Mouse (Mus musculus): ENCODE measurements around the gene Sqstm1. TPM values are rescaled to one million over a fixed set of nuclear protein-coding genes. Genes with fewer than 3 reads are reported as not detected.

Gene Sqstm1
- polyA plus RNA-seq, 1 experiment from 2014 or later: 165 TPM

- no peaks in the 10 kb centered on the region for H3K36me3 ChIP-seq
- no peak overlapping the region for H3K4me2 ChIP-seq
- no peak overlapping the region for H3K9ac ChIP-seq (replicated peaks)
- no peaks in the 10 kb centered on the region for H3K9me3 ChIP-seq
- H3K27me3 ChIP-seq: peaks cover 44% of the 10 kb centered on the region
- H3K27ac ChIP-seq: no peak overlapping the region
- no peak overlapping the region for H3K4me3 ChIP-seq (replicated peaks)
- WGBS: 77% methylated on average over 7 of the region's 7 CpGs
- ATAC-seq (ENCODE audit: insufficient number of reproducible peaks, insufficient read depth, low FRiP score, low TSS enrichment, low read depth): no peak
- H3K4me1 ChIP-seq (replicated peaks): peaks cover 12% of the 10 kb centered on the region; the same call in 1 of the 2 replicates
Observed at GRCm38 (mm10) chr11:50240235-50240911, 29.7 kb upstream of the Sqstm1 start.

GRCm38 (mm10) chr11:50238821-50239791 lies 28.5 kb upstream of the Sqstm1 start:
- H3K4me1 ChIP-seq (replicated peaks): peaks cover 12% of the 10 kb centered on the region; the same call in 1 of the 2 replicates
- H3K9me3 ChIP-seq: no peaks in the 10 kb centered on the region
- no peak overlapping the region for H3K9ac ChIP-seq (replicated peaks)
- 91% methylated on average over 9 of the region's 9 CpGs for WGBS
- no peak overlapping the region for H3K4me3 ChIP-seq (replicated peaks)
- H3K27me3 ChIP-seq: peaks cover 48% of the 10 kb centered on the region
- no peak overlapping the region for H3K27ac ChIP-seq
- no peak overlapping the region for H3K4me2 ChIP-seq
- peaks cover 10% of the 10 kb centered on the region for H3K36me3 ChIP-seq
- no peak for ATAC-seq (ENCODE audit: insufficient number of reproducible peaks, insufficient read depth, low FRiP score, low TSS enrichment, low read depth)

- Histone ChIP-seq H3K27ac (no peak within 1 kb of the TSS), H3K4me2 (peak within 1 kb of the TSS; percentile 82), H3K9me3 (no peaks in the 10 kb centered on the region), H3K4me3 (replicated peaks) (peak within 1 kb of the TSS; percentile 52), H3K9ac (replicated peaks) (no peak within 1 kb of the TSS), H3K36me3 (peaks cover 18% of the 10 kb centered on the region), H3K27me3 (peaks cover 48% of the 10 kb centered on the region), H3K4me1 (replicated peaks) (peaks cover 12% of the 10 kb centered on the region; the same call in 1 of the 2 replicates)
- no peak for ATAC-seq (ENCODE audit: insufficient number of reproducible peaks, insufficient read depth, low FRiP score, low TSS enrichment, low read depth)
- WGBS: 46% methylated on average over 10 of the region's 10 CpGs
Observed at GRCm38 (mm10) chr11:50238324-50238723, 27.7 kb upstream of the Sqstm1 start, which contains the start of gene Ltc4s. Gene Ltc4s, minus strand, starts transcription at chr11:50238616.

GRCm38 (mm10) chr11:50236937-50237835 lies 26.6 kb upstream of the Sqstm1 start:
- peaks cover 30% of the 10 kb centered on the region for H3K36me3 ChIP-seq
- H3K9me3 ChIP-seq: no peaks in the 10 kb centered on the region
- peak overlapping the region; percentile 82 for H3K4me2 ChIP-seq
- WGBS: 1% methylated on average over 66 of the region's 66 CpGs
- H3K27ac ChIP-seq: no peak overlapping the region
- H3K27me3 ChIP-seq: peaks cover 48% of the 10 kb centered on the region
- H3K4me3 ChIP-seq (replicated peaks): peak overlapping the region; percentile 52
- peaks cover 12% of the 10 kb centered on the region; the same call in 1 of the 2 replicates for H3K4me1 ChIP-seq (replicated peaks)
- H3K9ac ChIP-seq (replicated peaks): peak overlapping the region; percentile 62
- ATAC-seq (ENCODE audit: insufficient number of reproducible peaks, insufficient read depth, low FRiP score, low TSS enrichment, low read depth): peak; percentile 68

- Histone ChIP-seq H3K27me3 (peaks cover 48% of the 10 kb centered on the region), H3K27ac (no peak overlapping the region), H3K4me1 (replicated peaks) (peaks cover 12% of the 10 kb centered on the region; the same call in 1 of the 2 replicates), H3K9me3 (no peaks in the 10 kb centered on the region), H3K4me3 (replicated peaks) (peak overlapping the region; percentile 52), H3K36me3 (peaks cover 36% of the 10 kb centered on the region), H3K9ac (replicated peaks) (peak overlapping the region; percentile 62), H3K4me2 (peak overlapping the region; percentile 82)
- WGBS: under 1% methylated on average over 27 of the region's 27 CpGs
- ATAC-seq (ENCODE audit: insufficient number of reproducible peaks, insufficient read depth, low FRiP score, low TSS enrichment, low read depth): peak; percentile 84
Observed at GRCm38 (mm10) chr11:50236540-50236936, 25.9 kb upstream of the Sqstm1 start.

GRCm38 (mm10) chr11:50234606-50235005 lies 24.0 kb upstream of the Sqstm1 start:
- no peak overlapping the region for H3K4me3 ChIP-seq (replicated peaks)
- peaks cover 23% of the 10 kb centered on the region for H3K4me1 ChIP-seq (replicated peaks)
- no peak overlapping the region for H3K9ac ChIP-seq (replicated peaks)
- peaks cover 46% of the 10 kb centered on the region for H3K27me3 ChIP-seq
- no peak overlapping the region for H3K27ac ChIP-seq
- H3K9me3 ChIP-seq: no peaks in the 10 kb centered on the region
- WGBS: 94% methylated on average over 25 of the region's 25 CpGs
- H3K36me3 ChIP-seq: peaks cover 43% of the 10 kb centered on the region
- no peak for ATAC-seq (ENCODE audit: insufficient number of reproducible peaks, insufficient read depth, low FRiP score, low TSS enrichment, low read depth)
- no peak overlapping the region for H3K4me2 ChIP-seq

DNA sequence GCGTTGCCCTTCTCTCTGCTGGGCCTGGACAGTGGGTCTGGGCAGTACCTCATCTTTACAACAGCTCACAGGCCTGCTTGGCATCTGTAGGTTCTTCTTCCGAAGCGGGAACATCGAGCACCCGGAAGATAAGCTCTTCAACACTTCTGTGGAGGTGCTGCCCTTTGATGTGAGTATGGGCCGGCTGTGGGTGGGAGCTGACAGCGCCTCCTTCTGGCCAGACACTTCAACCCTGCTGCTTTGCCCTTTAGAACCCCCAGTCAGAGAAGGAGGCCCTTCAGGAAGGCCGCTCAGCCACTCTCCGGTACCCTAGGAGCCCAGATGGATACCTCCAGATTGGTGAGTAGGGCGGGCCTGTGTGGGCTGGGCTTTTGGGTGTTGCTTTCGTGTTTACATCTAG lies 23.4 kb upstream of the Sqstm1 start:
- no peak for ATAC-seq (ENCODE audit: insufficient number of reproducible peaks, insufficient read depth, low FRiP score, low TSS enrichment, low read depth)
- Histone ChIP-seq H3K4me3 (replicated peaks) (no peak overlapping the region), H3K27ac (no peak overlapping the region), H3K9ac (replicated peaks) (no peak overlapping the region), H3K4me1 (replicated peaks) (peaks cover 29% of the 10 kb centered on the region), H3K9me3 (no peaks in the 10 kb centered on the region), H3K4me2 (no peak overlapping the region), H3K36me3 (peaks cover 43% of the 10 kb centered on the region), H3K27me3 (peaks cover 40% of the 10 kb centered on the region)
- 84% methylated on average over 11 of the region's 11 CpGs for WGBS

DNA sequence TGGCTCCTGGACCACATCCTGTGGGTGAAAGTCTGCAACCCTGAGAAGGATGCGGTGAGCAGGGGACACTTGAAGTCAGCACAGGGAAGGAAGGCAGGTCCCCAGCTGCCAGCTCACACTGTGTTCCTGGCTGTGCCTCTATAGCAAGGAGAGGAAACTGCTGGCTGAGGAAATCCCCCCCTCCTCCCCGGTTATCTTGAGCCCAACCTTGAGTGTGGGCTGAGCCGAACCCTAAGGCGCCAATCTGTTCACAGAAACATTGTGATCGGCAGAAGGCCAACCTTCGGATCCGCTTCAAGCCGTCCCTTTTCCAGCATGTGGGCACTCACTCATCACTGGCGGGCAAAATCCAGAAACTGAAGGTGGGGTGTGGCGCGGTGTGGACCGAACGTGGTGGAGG lies 22.4 kb upstream of the Sqstm1 start:
- H3K27ac ChIP-seq: no peak overlapping the region
- ATAC-seq (ENCODE audit: insufficient number of reproducible peaks, insufficient read depth, low FRiP score, low TSS enrichment, low read depth): no peak
- no peak overlapping the region for H3K9ac ChIP-seq (replicated peaks)
- H3K27me3 ChIP-seq: peaks cover 31% of the 10 kb centered on the region
- WGBS: 95% methylated on average over 13 of the region's 13 CpGs
- H3K9me3 ChIP-seq: no peaks in the 10 kb centered on the region
- H3K4me2 ChIP-seq: no peak overlapping the region
- H3K4me3 ChIP-seq (replicated peaks): no peak overlapping the region
- H3K36me3 ChIP-seq: peaks cover 43% of the 10 kb centered on the region
- peaks cover 39% of the 10 kb centered on the region for H3K4me1 ChIP-seq (replicated peaks)

DNA sequence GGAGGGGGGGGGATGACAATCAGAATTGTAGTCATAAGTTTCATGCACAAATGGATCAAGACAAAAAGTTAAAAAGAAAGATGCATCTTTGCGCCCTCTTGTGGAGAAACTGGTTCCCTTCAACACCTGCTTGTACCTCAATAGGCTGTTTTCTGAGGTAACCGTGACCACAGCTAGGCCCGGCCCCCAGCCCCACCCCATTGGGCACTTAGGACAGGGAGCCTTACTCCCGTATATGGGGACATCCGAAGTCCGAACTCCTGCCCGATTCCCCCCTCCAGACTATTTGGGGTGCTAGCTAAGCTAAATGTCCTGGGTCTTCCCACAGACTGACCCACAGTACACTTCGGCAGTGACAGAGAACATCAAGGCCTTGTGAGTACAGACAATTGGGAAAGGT lies 20.8 kb upstream of the Sqstm1 start:
- WGBS: 22% methylated on average over 8 of the region's 8 CpGs
- Histone ChIP-seq H3K4me1 (replicated peaks) (peaks cover 51% of the 10 kb centered on the region), H3K4me2 (peak overlapping the region; percentile 56), H3K9ac (replicated peaks) (no peak overlapping the region), H3K9me3 (no peaks in the 10 kb centered on the region), H3K27ac (no peak overlapping the region), H3K4me3 (replicated peaks) (peak overlapping the region; percentile 28; the same call in 1 of the 2 replicates), H3K27me3 (peaks cover 15% of the 10 kb centered on the region; the same call in 1 of the 2 replicates), H3K36me3 (peaks cover 49% of the 10 kb centered on the region)
- ATAC-seq (ENCODE audit: insufficient number of reproducible peaks, insufficient read depth, low FRiP score, low TSS enrichment, low read depth): no peak

DNA sequence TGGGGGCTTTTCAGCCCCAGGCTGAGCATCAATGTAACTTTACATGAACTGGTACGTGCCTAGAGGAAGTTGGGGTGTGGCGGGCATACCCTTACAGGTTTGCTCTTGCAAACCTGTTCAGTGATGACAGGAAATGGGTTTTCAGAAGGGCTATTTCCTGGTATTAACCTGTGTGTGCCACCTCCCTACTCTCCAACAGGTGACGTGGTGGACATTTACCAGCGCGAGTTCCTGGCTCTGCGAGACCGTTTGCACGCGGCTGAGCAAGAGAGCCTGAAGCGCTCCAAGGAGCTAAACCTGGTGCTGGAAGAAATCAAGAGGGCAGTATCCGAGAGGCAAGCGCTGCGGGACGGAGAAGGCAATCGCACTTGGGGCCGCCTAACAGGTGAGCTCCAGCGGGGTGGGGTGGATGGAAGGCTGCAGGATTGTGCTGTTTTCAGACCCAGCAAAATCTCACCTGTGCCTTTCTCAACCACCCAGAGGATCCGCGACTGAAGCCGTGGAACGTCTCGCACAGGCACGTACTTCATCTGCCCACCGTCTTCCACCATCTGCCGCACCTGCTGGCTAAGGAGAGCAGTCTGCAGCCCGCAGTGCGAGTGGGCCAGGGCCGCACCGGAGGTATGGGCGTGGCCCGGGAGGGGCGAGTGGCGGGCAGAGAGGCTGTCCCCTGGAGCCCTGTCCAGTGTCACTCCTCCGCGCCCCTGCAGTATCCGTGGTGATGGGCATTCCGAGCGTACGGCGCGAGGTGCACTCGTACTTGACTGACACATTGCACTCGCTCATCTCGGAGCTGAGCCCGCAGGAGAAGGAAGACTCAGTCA lies 20.1 kb upstream of the Sqstm1 start:
- 26% methylated on average over 45 of the region's 45 CpGs for WGBS

More for the DNA sequence above, 20.1 kb upstream of the Sqstm1 start:
- Histone ChIP-seq H3K27me3 (peaks cover 7% of the 10 kb centered on the region; the same call in 1 of the 2 replicates), H3K9ac (replicated peaks) (0 out of 2 replicates have a peak overlapping the region, but pooled peaks have one; percentile 27), H3K4me2 (peak overlapping the region; percentile 56), H3K4me1 (replicated peaks) (peaks cover 51% of the 10 kb centered on the region), H3K4me3 (replicated peaks) (peak overlapping the region; percentile 28), H3K36me3 (peaks cover 49% of the 10 kb centered on the region), H3K9me3 (no peaks in the 10 kb centered on the region), H3K27ac (no peak overlapping the region)
- no peak for ATAC-seq (ENCODE audit: insufficient number of reproducible peaks, insufficient read depth, low FRiP score, low TSS enrichment, low read depth)

Measured in limb, embryonic 12.5 days (tissue).